Mouse (Mus musculus): ENCODE results near the gene Gm9733. TPM values are rescaled to one million over a fixed set of nuclear protein-coding genes. Genes with fewer than 3 reads are reported as not detected.

Gene Gm9733
- polyA plus RNA-seq, 1 experiment from 2014 or later: not detected

DNA sequence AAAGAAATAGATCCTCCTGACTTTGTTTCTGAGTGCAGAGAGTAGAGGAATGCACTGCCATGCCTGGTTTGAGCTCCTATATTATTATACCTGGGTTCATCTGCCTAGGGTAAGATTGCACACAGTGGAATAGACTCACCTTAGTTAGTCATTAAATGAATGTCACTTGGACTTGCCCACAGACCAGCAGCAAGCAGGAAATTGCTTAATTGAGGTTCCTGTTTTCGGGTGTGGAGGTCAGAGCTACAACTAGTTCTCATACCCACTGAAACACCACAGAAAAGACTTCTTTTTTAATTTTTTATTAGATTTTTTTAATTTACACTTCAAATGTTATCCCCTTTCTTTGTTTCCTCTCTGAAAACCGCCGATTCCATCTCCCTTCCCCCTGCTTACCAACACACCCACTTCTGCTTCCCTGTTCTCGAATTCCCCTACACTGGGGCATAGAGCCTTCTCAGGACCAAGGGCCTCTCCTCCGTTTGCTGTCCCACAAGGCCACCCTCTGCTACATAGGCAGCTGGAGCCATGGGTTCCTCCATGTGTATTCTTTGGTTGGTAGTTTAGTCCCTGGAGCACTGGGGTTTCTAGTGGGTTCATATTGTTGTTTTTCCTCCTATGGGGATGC, 56.1 kb downstream of the Gm9733 start:
- no peak for ATAC-seq (replicated peaks; ENCODE audit: extremely low read depth, insufficient read depth, low FRiP score)
- H3K4me2 ChIP-seq (ENCODE audit: low read depth, low read length): no peak overlapping the region
- no peaks in the 10 kb centered on the region for H3K36me3 ChIP-seq (ENCODE audit: control insufficient read depth, insufficient read depth)
- H3K27me3 ChIP-seq (ENCODE audit: control insufficient read depth, insufficient read depth, low read length): no peaks in the 10 kb centered on the region
- no peaks in the 10 kb centered on the region for H3K4me1 ChIP-seq (ENCODE audit: control insufficient read depth, insufficient read depth, low read length)
- 62% methylated on average over 5 of the region's 5 CpGs for WGBS
- H3K27ac ChIP-seq (ENCODE audit: low read length): no peak overlapping the region
- H3K9ac ChIP-seq (ENCODE audit: low read length): no peak overlapping the region
- H3K9me3 ChIP-seq (replicated peaks; ENCODE audit: control insufficient read depth, low read length): no peaks in the 10 kb centered on the region
- no peak overlapping the region for H3K4me3 ChIP-seq (ENCODE audit: low read length)

DNA sequence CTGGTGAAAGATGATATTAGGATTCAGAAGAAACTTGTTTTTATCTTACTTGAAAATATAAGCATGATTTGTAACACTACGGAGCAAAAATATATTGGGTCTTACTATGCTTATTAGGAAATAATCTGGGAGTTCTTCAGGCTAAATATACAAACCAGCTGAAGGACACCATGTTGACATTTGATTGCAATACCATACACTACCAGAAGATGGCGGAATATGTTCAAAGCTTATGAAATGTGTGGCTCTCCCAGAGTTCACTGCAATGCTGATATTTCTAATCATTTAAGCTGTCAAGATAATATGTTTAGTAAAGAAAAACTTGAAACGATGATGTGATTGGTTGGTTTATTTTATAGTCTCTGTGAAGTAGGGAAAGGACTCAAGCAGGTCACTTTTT, 67.7 kb downstream of the Gm9733 start:
- Histone ChIP-seq H3K36me3 (ENCODE audit: control insufficient read depth, insufficient read depth) (no peaks in the 10 kb centered on the region), H3K27me3 (ENCODE audit: control insufficient read depth, insufficient read depth, low read length) (no peaks in the 10 kb centered on the region), H3K4me3 (ENCODE audit: low read length) (no peak overlapping the region), H3K4me1 (ENCODE audit: control insufficient read depth, insufficient read depth, low read length) (no peaks in the 10 kb centered on the region), H3K9me3 (replicated peaks; ENCODE audit: control insufficient read depth, low read length) (no peaks in the 10 kb centered on the region), H3K27ac (ENCODE audit: low read length) (no peak overlapping the region), H3K4me2 (ENCODE audit: low read depth, low read length) (no peak overlapping the region), H3K9ac (ENCODE audit: low read length) (no peak overlapping the region)
- 7% methylated on average over 3 of the region's 3 CpGs for WGBS
- ATAC-seq (replicated peaks; ENCODE audit: extremely low read depth, insufficient read depth, low FRiP score): no peak

GRCm38 (mm10) chr3:15255726-15256125, 76.4 kb downstream of the Gm9733 start:
- 79% methylated on average over 6 of the region's 6 CpGs for WGBS
- no peak overlapping the region for H3K9ac ChIP-seq (ENCODE audit: low read length)
- no peak overlapping the region for H3K4me2 ChIP-seq (ENCODE audit: low read depth, low read length)
- no peaks in the 10 kb centered on the region for H3K4me1 ChIP-seq (ENCODE audit: control insufficient read depth, insufficient read depth, low read length)
- no peak for ATAC-seq (replicated peaks; ENCODE audit: extremely low read depth, insufficient read depth, low FRiP score)
- no peaks in the 10 kb centered on the region for H3K27me3 ChIP-seq (ENCODE audit: control insufficient read depth, insufficient read depth, low read length)
- H3K9me3 ChIP-seq (replicated peaks; ENCODE audit: control insufficient read depth, low read length): no peaks in the 10 kb centered on the region
- no peak overlapping the region for H3K4me3 ChIP-seq (ENCODE audit: low read length)
- H3K36me3 ChIP-seq (ENCODE audit: control insufficient read depth, insufficient read depth): no peaks in the 10 kb centered on the region
- H3K27ac ChIP-seq (ENCODE audit: low read length): no peak overlapping the region

Other genes with a start within 250 kb of the Gm9733 start
- 0.20 TPM in 1 of 2 replicates, not detected in the other for gene Sirpb1a, start 94.2 kb upstream of the Gm9733 start, polyA plus RNA-seq (2015; fragmentation: Nextera tagmentation; extraction: Ambion mirVana)
- gene Sirpb1b, start 242.8 kb upstream of the Gm9733 start, polyA plus RNA-seq (2015; fragmentation: Nextera tagmentation; extraction: Ambion mirVana): 0.09 TPM in 1 of 2 replicates, not detected in the other

Data from heart, embryonic 16.5 days (tissue).